Mouse (Mus musculus): ENCODE data around the gene Cc2d2b.
A peak's percentile ranks its signal among the peaks of the same experiment; 100 is the strongest.

Cc2d2b gene

DNA sequence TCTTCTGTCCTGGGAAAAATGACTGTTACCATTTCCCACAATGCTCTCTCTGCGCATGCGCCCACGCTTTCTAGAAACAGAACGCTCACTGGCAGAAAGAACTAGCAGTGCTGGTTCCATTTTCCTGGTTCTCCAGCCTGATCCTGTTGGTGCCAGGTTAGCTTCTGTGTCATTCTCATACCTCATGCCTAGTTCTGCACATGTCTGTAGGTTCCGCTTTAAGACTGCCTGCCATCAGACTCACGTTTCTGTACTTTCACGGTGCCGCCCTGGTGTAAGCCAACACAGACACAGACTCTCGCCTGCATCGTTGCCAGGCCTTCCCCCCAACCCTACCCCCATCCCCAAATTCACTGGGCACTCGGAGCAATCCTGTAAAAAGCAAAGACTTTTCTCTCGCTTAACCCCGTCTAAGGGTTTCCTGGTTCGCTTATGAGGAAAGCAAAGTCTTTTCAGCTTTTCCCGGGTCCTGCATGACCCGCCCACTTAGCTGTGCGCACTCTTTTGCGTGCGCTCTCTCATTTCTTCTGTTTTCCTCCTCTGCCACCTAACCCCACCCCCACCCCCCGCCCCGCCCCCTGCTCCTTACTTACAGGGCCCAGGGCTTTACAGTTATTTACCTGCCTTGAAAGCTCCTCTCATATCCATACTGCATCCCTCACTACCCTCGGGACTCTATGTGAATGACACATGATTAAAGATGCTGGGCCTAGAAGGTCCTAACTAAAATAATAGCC is 13.6 kb downstream of the Cc2d2b start:
- peak; percentile 59 for DNase-seq

DNA sequence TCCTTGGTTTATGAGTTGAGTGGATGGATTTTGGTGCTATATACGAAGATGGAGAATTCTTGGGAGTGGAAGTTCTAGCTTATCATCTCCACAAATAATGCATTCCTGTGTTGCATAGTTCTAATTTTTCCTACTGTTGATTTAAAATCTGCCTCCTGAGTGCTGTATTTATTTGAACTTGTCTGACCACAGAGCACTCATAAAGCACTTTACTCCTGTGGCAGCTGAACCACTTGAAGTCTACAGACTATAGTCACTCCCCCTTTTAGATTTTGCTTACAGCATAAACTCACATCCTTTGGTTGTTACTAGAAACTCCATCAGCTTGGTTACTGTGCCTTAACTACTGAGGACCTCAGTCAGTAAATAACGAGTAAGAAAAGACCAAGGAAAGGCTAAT is 18.6 kb downstream of the Cc2d2b start:
- no peak for DNase-seq

- no peak for DNase-seq
These were observed 20.8 kb downstream of the Cc2d2b start for GRCm38 (mm10) chr19:40769341-40769770.

DNA sequence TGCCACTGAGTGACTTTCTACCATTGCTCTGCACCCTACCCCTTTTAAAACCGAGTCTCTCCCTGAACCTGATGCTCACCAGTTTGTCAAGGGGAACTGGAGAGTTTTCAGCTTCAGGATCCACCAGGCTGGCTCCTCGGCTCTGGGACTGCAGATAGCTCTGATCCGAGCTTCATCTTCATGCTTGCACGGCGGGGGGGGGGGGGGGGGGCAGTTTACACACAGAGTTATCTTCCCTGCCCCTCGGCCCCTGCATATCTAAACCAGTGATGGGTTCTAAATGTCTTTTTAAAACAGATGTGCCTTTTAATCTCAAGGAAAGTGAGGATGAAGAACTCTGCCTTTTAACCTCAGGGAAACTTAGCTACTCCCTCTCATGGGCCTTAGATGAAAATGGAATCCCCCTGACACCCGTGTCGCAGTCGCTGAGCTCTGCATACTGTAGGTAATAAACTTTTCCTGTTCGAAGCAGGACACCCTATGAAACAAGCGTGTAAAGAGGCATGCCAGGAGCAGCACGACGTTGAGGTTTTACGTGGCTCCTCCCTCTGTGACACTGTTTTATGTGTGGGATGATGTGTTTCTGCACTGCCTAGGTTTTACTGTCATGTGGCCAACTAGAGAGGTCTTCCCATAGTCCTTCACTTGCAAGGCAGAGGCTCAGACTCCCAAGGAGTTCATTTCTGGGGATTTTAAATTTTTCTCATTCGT is 39.6 kb downstream of the Cc2d2b start:
- DNase-seq = no peak

DNA sequence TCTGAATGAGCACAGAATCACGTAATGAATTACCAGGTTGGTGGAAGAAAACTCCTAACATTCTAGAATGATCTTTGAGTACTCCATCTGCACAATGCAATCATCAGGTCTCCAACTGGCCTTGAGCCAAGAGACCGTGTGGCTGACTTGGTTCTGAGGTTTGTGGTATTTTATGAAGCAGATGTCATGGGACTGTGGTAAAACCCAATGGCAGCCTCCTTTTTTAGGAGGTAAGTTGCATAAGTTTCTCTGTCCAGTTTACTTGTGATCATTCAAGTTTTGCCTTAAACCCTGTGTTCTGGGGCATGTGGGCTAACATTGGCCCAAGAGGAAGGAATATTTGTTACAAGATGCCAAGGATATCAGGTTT is 40.1 kb downstream of the Cc2d2b start:
- DNase-seq = no peak

- DNase-seq = no peak
These were observed 56.7 kb downstream of the Cc2d2b start for GRCm38 (mm10) chr19:40805176-40805737.

DNA sequence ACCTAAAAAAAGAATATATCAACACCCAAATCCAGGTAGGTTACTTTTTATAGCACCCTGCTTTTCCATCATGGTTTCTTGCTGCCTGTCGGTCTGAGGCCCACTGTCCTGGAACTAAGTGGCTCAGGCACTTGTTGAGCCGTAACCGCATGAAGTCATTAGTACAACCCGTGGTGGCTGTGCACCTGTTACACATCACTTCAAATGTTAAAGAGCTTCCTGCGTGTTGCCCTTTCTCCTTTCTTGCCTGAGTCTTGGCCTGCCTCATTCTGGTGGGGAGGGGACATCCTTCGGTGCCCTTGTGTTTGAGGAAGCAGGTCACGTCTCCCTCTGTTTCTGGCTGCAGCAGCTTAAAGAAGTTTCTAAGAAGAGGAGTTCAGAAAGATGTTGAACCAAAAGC is 61.3 kb downstream of the Cc2d2b start:
- no peak for DNase-seq

DNA sequence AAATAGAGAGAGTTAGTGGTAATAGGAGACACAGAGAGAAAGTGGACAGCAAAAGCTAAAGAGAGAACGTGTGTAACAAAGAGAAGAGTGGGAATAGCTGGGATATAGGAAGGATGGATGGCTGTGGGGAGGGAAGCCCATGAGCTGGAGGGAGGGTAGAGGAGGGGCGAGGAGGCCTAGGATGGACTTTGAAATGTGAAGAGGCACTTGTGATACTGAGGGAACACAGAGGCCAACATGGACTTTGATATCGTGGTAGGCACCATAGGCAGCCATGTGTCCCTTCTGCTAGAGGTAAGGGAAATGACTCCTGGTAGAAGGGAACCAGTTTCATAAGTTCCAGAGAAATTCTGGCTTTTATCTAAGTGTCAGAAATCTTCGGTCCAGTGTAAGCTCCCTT is 63.3 kb downstream of the Cc2d2b start:
- DNase-seq = no peak

DNA sequence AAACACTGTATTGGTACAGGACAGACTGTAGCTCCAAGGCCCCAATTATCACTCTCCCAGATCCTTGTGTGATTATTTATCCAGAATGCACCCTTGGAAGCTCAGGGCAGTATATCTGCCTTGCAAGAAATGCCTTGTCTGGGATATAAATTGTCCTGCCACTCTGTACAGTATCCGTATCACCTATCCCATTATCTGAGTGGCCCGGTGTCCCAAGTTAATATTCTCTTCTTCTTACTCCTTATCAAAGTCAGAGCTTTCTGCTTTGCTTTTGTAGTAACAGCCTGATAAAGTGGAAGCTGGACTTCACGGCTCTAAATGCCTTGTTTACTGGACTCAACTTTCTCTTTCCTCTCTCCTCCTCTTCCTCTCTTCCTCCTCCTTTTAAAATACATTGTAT is 64.2 kb downstream of the Cc2d2b start:
- no peak for DNase-seq

DNA sequence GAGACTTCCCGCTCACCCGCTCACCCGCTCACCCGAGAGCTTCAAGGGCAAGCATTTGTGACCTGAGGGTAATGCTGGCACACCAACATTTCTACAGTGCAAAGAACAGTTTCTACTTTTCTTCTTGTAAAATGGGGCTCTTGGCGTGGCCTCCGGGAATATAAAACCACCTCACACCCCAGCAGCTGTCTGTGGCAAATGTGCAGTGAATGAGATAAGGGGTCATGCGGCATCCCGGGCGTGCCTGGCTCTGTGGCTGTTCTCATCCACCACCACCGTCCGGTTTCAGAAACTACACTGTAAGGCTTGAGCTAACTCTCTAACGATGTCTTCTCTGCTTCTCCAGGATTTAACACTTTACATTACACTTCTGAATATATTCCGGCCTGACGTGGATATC is 64.8 kb downstream of the Cc2d2b start:
- no peak for DNase-seq

DNA sequence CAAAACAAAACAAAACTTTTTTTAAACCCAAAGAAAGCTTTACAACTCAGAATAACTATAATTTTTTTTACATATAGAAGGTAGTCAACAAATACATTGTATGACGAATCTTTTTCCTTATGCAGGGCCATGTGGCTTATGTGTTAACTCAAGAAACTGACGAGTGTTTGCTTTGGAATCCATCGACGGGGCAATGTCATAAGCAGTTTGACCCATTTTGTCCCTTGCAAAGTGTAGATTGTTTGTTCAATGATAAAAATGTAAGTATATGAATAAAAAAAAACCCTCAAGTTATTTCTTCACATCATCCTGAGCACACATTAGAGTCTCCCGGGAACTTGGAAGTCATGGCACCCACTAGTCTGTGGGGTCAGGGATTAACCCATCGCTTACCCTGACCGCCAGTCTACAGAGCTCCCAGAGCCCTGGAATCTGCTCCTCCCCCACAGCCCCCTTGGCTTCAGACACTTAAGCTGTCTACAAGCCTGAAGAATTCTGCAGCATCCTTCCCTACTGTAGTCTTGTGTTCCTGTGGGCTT is 67.2 kb downstream of the Cc2d2b start:
- DNase-seq = no peak

GRCm38 (mm10) chr19:40817901-40818532 is 69.5 kb downstream of the Cc2d2b start:
- no peak for DNase-seq

GRCm38 (mm10) chr19:40818764-40819163 is 70.2 kb downstream of the Cc2d2b start:
- DNase-seq = no peak

DNA sequence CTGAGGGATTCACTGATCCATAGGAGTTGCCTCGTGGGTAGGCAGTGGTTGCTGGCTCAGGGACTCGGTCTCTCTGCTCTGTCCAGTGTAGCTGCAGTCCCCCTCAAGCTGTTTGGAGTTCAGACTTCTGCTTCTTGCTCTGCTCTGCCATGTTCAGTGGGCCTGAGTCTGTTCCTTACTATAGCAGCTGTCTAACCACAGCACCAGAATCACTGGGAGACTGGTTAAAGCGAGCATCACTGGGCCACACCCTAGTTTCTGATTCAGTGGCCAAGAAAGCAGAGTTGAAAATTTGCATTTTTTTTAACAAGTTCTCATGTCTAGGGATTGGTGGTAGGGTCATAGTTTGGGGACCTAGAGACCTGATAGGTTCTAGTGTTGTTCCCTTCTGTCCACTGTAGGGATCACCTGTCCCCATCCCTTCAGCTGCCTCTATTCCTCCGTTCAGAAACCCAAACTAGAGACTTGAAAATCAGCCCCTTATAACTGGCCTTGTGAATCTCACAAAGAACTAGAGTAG is 72.8 kb downstream of the Cc2d2b start:
- no peak for DNase-seq

DNA sequence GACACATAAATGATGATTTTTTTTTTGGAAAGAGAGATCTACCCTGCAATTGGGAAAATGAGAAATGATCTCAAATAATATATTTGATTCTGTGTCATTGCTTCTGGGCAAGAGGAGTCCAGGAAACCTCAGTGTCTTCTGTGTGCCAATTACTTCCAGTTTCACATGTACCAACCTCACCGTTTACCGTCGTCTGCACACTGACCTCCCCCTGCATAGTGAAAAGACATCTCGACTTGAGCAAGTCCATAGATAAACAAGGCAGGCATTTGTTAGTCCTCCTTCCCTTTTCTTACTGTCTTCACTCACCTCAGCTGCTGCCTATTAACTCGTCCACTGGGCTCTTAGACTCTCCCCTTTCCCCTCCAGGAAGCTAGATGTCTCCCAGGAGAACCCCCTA is 77.1 kb downstream of the Cc2d2b start:
- no peak for DNase-seq

GRCm38 (mm10) chr19:40826735-40827134 is 78.2 kb downstream of the Cc2d2b start:
- no peak for DNase-seq

DNA sequence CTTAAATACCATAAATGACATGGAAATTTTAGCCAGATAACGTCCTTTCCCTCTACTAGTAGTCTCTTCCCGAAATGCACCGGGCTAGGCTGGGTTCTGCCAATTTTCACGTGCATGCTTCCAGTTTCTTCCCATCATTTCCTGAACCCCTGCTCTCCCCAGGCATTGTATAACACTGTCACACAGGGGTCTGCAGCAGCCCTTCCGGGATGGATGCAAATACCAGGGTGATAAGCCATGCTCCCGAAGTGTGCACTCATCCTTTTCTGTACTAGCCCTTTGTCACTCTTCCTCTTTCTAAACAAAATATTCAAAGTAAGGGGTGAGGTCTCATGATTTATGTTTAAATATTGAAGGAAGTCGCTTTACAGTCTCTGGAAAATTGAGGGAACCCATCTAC is 81.6 kb downstream of the Cc2d2b start:
- DNase-seq = no peak

- DNase-seq = peak; percentile 89
These were observed 82.3 kb downstream of the Cc2d2b start, which contains the start of gene Ccnj for GRCm38 (mm10) chr19:40830703-40831415. Gene Ccnj, plus strand, starts transcription at chr19:40831279.

GRCm38 (mm10) chr19:40831416-40832201 is 83.1 kb downstream of the Cc2d2b start:
- DNase-seq = peak; percentile 32

DNA sequence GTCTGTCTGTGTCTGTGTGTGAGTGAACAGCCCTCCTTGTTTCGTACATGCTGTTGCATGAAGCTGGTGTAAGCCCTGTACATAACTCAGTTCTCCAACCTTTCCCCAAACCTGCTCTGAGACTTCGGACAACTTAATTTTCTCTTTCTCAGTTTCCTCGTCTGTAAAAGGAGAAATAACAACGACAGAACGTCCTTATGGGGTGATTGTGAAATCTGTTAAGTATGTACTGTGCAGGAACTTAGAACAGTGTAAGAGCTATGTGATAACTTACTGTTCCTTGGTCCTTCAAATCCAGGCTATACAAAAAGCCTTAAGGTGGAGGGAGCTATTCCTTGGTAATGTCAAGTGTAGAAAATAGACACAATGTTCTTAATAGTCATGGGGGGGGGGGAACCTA is 83.8 kb downstream of the Cc2d2b start:
- no peak for DNase-seq

DNA sequence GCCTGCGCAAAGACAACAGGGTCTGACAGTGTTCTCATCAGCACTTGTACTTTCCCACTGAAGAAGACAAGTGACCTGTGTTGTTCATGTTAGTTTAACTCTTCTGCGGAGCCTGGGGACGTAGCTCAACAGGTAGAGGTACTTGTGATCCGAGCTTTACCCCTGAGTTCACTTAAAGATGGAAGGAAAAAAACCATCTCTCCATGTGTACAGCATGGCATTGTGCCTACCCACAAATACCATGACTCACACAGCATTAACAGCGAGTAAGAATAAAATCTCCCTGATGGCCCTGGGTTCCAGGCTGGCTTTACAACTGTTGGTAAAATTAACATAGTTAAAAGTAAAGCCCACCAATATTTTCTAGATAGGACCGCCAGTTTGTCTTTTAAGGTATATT is 85.9 kb downstream of the Cc2d2b start:
- no peak for DNase-seq

DNA sequence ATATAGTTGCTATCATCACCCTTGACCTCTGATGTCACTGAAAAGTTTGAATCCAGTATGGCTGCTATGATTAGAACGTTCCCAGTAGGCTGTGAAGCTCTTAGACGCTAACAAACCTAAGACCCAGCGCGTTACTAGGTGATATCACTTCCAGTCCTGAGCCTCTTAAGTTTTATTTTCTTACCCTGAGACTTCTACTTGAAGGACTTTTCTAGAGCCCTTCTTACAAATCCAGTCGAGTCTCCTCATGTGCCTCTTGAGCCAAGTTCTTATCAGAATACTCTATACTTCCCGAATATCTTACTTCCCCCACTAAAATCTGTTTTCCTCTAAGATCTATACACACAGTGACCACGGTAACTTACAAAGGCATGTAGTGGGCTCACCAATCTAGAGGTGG is 89.7 kb downstream of the Cc2d2b start:
- no peak for DNase-seq

All from right cerebral cortex, postnatal 14 days (tissue).